Mouse (Mus musculus): ENCODE data around the gene Tspan15. TPM values are rescaled to one million over a fixed set of nuclear protein-coding genes. Genes with fewer than 3 reads are reported as not detected.
A peak's percentile ranks its signal among the peaks of the same experiment; 100 is the strongest.

Gene Tspan15
- polyA plus RNA-seq, 1 experiment from 2014 or later = 22.2 TPM

DNA sequence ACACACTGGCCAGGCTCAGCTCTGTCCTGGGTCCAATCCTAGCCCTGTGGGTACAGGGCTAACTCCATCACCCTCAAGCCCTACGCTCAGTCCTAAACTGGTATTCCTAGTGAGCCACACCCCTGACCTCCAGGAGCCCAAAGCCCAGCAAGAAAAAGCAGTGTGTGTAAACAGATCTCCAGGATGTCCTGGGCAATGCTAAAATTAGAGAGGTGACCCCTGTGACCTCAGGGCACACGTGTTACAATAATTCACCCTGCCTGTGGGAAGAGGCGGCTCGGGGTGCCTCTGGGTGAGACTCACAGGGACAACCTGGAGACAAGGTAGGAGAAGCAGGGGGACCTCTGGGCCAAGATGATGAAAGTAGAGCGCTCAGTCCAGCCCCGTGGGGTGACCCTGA lies 6.8 kb downstream of the Tspan15 start:
- Histone ChIP-seq H3K27me3 (peaks cover 3% of the 10 kb centered on the region), H3K4me3 (no peak overlapping the region), H3K9me3 (no peaks in the 10 kb centered on the region), H3K36me3 (no peaks in the 10 kb centered on the region), H3K4me1 (replicated peaks) (no peaks in the 10 kb centered on the region), H3K4me2 (no peak overlapping the region), H3K9ac (no peak overlapping the region), H3K27ac (replicated peaks) (no peak overlapping the region)
- 72% methylated on average over 6 of the region's 6 CpGs for WGBS
- no peak for ATAC-seq (ENCODE audit: low read depth)

DNA sequence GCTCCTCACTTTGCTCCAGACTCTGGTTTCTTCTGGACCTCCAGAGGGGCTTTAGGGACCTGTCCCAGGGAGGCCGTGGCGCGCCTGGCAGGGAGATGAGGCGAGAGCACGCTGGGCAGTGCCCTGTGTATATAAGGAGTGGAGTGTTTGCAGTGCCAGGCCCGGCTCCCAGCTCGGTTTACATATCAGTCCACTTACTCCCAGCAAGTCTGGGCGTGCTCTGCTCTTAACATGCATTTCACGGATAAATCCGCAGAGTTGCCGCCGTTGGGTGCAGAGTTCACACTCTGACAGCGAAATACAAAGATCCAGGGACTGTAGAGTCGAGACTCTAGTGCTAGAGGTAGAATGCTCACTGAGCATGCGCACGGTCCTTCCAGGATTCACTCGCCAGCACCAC lies 8.3 kb downstream of the Tspan15 start:
- 83% methylated on average over 17 of the region's 17 CpGs for whole genome bisulfite sequencing
- H3K9me3 ChIP-seq = no peaks in the 10 kb centered on the region

GRCm38 (mm10) chr10:62221647-62222046 lies 9.4 kb downstream of the Tspan15 start:
- H3K4me3 ChIP-seq = no peak overlapping the region
- no peaks in the 10 kb centered on the region for H3K9me3 ChIP-seq
- H3K27ac ChIP-seq (replicated peaks) = no peak overlapping the region
- no peak overlapping the region for H3K9ac ChIP-seq
- no peaks in the 10 kb centered on the region for H3K27me3 ChIP-seq
- WGBS = 94% methylated on average over 2 of the region's 2 CpGs
- H3K36me3 ChIP-seq = no peaks in the 10 kb centered on the region
- no peak for ATAC-seq (ENCODE audit: low read depth)
- H3K4me2 ChIP-seq = no peak overlapping the region
- peaks cover 3% of the 10 kb centered on the region; the same call in 1 of the 2 replicates for H3K4me1 ChIP-seq (replicated peaks)

More for the DNA sequence above, 8.3 kb downstream of the Tspan15 start:
- H3K36me3 ChIP-seq = no peaks in the 10 kb centered on the region
- no peak overlapping the region for H3K9ac ChIP-seq
- no peak overlapping the region for H3K4me2 ChIP-seq
- H3K27me3 ChIP-seq = no peaks in the 10 kb centered on the region
- H3K4me1 ChIP-seq (replicated peaks) = no peaks in the 10 kb centered on the region
- no peak overlapping the region for H3K4me3 ChIP-seq
- H3K27ac ChIP-seq (replicated peaks) = no peak overlapping the region
- ATAC-seq (ENCODE audit: low read depth) = no peak

DNA sequence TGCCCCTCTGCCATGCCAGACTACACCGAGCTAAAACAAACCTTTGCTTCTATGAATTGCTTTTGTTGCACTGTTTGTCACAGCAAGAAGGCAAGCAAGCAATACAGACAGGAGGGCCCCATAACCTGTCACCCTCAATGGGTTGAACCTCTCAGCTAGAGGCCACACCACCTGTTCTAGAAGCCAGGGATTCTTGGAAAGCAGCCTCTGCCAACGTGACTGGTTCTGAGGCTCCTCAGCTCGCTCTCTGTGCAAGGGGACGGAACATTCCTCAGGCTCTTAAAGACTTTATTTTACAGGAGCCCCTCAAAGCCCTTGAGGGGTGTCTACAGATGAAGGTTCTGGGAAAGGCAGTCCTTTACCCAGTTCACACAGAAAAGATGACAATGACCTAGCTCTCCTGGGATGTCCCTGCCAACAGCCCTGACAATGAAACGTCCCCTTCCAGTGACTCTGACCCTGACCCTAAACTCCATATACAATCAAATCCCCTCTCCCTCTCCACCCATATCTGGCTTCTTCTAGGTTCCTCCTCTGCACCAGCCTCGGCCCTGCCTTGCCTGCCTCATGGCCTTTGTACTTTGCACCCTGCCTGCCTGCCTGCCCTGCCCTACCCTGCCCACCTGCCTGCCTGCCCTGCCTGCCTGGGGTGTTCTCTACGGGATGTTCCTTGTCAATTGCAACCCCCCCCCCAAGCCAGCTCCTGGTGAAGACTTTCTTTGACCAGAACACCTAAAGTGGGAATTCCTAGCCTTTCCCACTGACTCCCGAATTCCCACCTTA lies 10.1 kb downstream of the Tspan15 start:
- Histone ChIP-seq H3K27me3 (no peaks in the 10 kb centered on the region), H3K4me3 (no peak overlapping the region), H3K27ac (replicated peaks) (no peak overlapping the region), H3K36me3 (no peaks in the 10 kb centered on the region), H3K4me1 (replicated peaks) (peaks cover 7% of the 10 kb centered on the region; the same call in 1 of the 2 replicates), H3K4me2 (no peak overlapping the region), H3K9me3 (no peaks in the 10 kb centered on the region), H3K9ac (no peak overlapping the region)
- whole genome bisulfite sequencing = 75% methylated on average over 7 of the region's 8 CpGs
- no peak for ATAC-seq (ENCODE audit: low read depth)

DNA sequence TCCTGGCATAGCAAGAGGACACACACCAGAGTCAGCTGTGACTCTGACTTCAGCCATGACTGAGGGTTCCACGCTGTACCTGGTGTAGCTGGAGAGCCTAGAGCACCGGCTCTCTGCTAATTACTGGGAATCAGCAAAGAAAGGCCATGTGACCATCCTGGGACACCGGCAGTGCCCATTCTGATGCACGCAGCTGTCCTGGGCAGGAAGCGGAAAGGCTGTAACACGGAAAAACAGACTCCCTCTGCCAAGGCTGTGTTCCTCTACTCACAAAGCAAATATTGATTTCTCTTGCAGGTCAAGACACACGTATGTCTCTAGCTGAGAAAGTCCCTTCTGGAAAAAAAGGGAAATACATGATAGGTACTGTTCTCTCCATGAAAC lies 12.3 kb downstream of the Tspan15 start:
- Histone ChIP-seq H3K4me3 (no peak overlapping the region), H3K9ac (no peak overlapping the region), H3K4me1 (replicated peaks) (peaks cover 7% of the 10 kb centered on the region; the same call in 1 of the 2 replicates), H3K27ac (replicated peaks) (no peak overlapping the region), H3K36me3 (no peaks in the 10 kb centered on the region), H3K27me3 (no peaks in the 10 kb centered on the region), H3K9me3 (no peaks in the 10 kb centered on the region), H3K4me2 (no peak overlapping the region)
- 80% methylated on average over 7 of the region's 7 CpGs for WGBS
- no peak for ATAC-seq (ENCODE audit: low read depth)

- H3K4me1 ChIP-seq (replicated peaks) = peaks cover 7% of the 10 kb centered on the region; the same call in 1 of the 2 replicates
- H3K9me3 ChIP-seq = no peaks in the 10 kb centered on the region
- no peak overlapping the region for H3K4me3 ChIP-seq
- H3K9ac ChIP-seq = no peak overlapping the region
- H3K4me2 ChIP-seq = no peak overlapping the region
- H3K27ac ChIP-seq (replicated peaks) = no peak overlapping the region
- no peak for ATAC-seq (ENCODE audit: low read depth)
- 86% methylated on average over 19 of the region's 19 CpGs for WGBS
- no peaks in the 10 kb centered on the region for H3K27me3 ChIP-seq
- H3K36me3 ChIP-seq = no peaks in the 10 kb centered on the region
These were observed 12.8 kb downstream of the Tspan15 start for GRCm38 (mm10) chr10:62218044-62218788.

GRCm38 (mm10) chr10:62217196-62217595 lies 13.9 kb downstream of the Tspan15 start:
- peaks cover 7% of the 10 kb centered on the region; the same call in 1 of the 2 replicates for H3K4me1 ChIP-seq (replicated peaks)
- no peak overlapping the region for H3K9ac ChIP-seq
- no peak for ATAC-seq (ENCODE audit: low read depth)
- H3K4me2 ChIP-seq = no peak overlapping the region
- WGBS = 54% methylated on average over 8 of the region's 8 CpGs
- H3K9me3 ChIP-seq = no peaks in the 10 kb centered on the region
- no peaks in the 10 kb centered on the region for H3K27me3 ChIP-seq
- H3K4me3 ChIP-seq = no peak overlapping the region
- no peaks in the 10 kb centered on the region for H3K36me3 ChIP-seq
- H3K27ac ChIP-seq (replicated peaks) = 0 out of 2 replicates have a peak overlapping the region, but pooled peaks have one; percentile 28

GRCm38 (mm10) chr10:62216595-62216994 lies 14.5 kb downstream of the Tspan15 start:
- no peak for ATAC-seq (ENCODE audit: low read depth)

DNA sequence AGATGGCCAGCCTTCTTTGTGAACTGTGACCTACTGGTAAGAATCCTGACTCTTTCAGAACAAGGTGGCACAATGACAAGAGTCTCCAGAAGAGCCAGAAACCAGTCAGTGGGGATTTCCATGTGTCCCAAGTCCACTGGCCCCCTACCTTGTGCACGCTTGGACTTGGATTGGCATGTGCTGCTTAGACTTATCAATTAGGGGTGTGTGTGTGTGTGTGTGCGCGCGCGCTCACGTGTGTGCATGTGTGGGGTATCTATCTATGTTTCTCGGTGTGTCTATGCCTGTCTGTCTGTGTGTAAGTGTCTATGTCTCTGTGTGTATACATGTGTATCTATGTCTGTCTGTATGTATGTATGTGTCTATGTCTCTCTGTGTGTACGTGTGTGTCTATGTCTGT lies 15.4 kb downstream of the Tspan15 start:
- Histone ChIP-seq H3K9ac (no peak overlapping the region), H3K27ac (replicated peaks) (no peak overlapping the region), H3K4me2 (no peak overlapping the region), H3K4me3 (no peak overlapping the region), H3K36me3 (no peaks in the 10 kb centered on the region), H3K9me3 (no peaks in the 10 kb centered on the region), H3K27me3 (no peaks in the 10 kb centered on the region), H3K4me1 (replicated peaks) (peaks cover 7% of the 10 kb centered on the region; the same call in 1 of the 2 replicates)
- ATAC-seq (ENCODE audit: low read depth) = no peak
- WGBS = 94% methylated on average over 8 of the region's 8 CpGs

More at GRCm38 (mm10) chr10:62216595-62216994, 14.5 kb downstream of the Tspan15 start:
- Histone ChIP-seq H3K9ac (no peak overlapping the region), H3K4me2 (no peak overlapping the region), H3K27me3 (no peaks in the 10 kb centered on the region), H3K4me3 (no peak overlapping the region), H3K27ac (replicated peaks) (0 out of 2 replicates have a peak overlapping the region, but pooled peaks have one; percentile 28), H3K36me3 (no peaks in the 10 kb centered on the region), H3K4me1 (replicated peaks) (peaks cover 7% of the 10 kb centered on the region; the same call in 1 of the 2 replicates), H3K9me3 (no peaks in the 10 kb centered on the region)
- 44% methylated on average over 5 of the region's 5 CpGs for WGBS

DNA sequence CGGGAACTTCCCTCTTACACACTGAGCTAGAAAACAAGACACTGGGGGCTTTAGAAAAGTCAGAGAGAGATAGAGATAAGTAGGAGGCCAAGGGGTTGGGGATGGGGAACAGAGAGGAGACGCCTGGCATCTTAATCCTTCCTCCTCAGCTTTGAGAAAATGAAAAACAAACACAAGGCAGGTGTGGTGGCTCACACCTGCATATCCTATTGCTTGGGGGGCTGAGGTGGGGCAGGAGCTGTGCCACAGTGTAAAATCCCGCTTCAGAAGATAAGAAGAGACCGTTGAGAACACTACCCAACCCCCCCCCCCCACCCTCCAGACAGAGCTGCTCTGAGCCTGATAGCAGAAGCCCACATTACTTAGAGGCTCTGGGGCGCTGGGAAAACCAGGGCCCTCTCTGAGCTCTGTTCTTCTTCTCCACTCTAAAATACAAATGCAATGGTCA lies 15.9 kb downstream of the Tspan15 start:
- no peaks in the 10 kb centered on the region for H3K36me3 ChIP-seq
- no peak overlapping the region for H3K4me3 ChIP-seq
- H3K4me2 ChIP-seq = no peak overlapping the region
- WGBS = 64% methylated on average over 5 of the region's 5 CpGs
- peaks cover 7% of the 10 kb centered on the region; the same call in 1 of the 2 replicates for H3K4me1 ChIP-seq (replicated peaks)
- no peak for ATAC-seq (ENCODE audit: low read depth)
- no peak overlapping the region for H3K9ac ChIP-seq
- no peak overlapping the region for H3K27ac ChIP-seq (replicated peaks)
- no peaks in the 10 kb centered on the region for H3K9me3 ChIP-seq
- no peaks in the 10 kb centered on the region for H3K27me3 ChIP-seq

DNA sequence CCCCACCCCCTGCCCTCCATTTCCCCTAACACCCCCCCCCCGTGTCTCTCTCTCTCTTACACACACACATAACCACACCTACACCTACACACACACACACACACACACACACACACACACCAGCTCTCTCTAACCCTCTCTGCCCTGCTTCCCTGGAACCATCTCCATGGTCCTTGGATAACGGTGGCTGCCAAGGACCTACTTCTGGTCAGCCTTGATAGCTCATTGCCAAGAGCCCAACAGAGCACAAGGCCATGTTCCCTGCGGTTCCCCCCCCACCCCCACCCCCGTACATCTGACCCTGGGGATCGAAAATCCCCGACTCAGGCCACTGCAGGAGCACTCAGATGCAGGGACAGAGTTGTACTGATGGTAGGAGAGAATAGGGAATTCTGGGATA lies 19.7 kb downstream of the Tspan15 start:
- no peak overlapping the region for H3K9ac ChIP-seq
- 76% methylated on average over 5 of the region's 6 CpGs for WGBS
- peaks cover 9% of the 10 kb centered on the region for H3K4me1 ChIP-seq (replicated peaks)
- no peaks in the 10 kb centered on the region for H3K27me3 ChIP-seq
- H3K4me2 ChIP-seq = no peak overlapping the region
- no peak overlapping the region for H3K27ac ChIP-seq (replicated peaks)
- no peaks in the 10 kb centered on the region for H3K9me3 ChIP-seq
- no peak overlapping the region for H3K4me3 ChIP-seq
- no peak for ATAC-seq (ENCODE audit: low read depth)
- no peaks in the 10 kb centered on the region for H3K36me3 ChIP-seq

- peaks cover 9% of the 10 kb centered on the region for H3K4me1 ChIP-seq (replicated peaks)
- H3K4me3 ChIP-seq = no peak overlapping the region
- H3K27me3 ChIP-seq = no peaks in the 10 kb centered on the region
- H3K4me2 ChIP-seq = no peak overlapping the region
- no peaks in the 10 kb centered on the region for H3K36me3 ChIP-seq
- no peaks in the 10 kb centered on the region for H3K9me3 ChIP-seq
- WGBS = 27% methylated on average over 10 of the region's 10 CpGs
- no peak overlapping the region for H3K9ac ChIP-seq
- ATAC-seq (ENCODE audit: low read depth) = no peak
- H3K27ac ChIP-seq (replicated peaks) = no peak overlapping the region
These were observed 22.7 kb downstream of the Tspan15 start for GRCm38 (mm10) chr10:62208241-62208896.

All from neural tube, embryonic 13.5 days (tissue).